Mouse (Mus musculus) duodenum, adult 2 months (tissue): Measurements from ENCODE around the gene Eml5. TPM values are rescaled to one million over a fixed set of nuclear protein-coding genes. Genes with fewer than 3 reads are reported as not detected.

Source experiments
- polyA plus RNA-seq: library from polyadenylated mRNA; depleted of rRNA; stranded (reverse); fragments of >200 nt; gene quantifications from 2 replicates; pipeline ENCODE4 v1.2.3, GENCODE M21; 2012; ENCODE audit warnings: low replicate concordance; rRNA removed

Gene Eml5
- 0.09 and 0.53 TPM in 2 replicates for polyA plus RNA-seq

DNA sequence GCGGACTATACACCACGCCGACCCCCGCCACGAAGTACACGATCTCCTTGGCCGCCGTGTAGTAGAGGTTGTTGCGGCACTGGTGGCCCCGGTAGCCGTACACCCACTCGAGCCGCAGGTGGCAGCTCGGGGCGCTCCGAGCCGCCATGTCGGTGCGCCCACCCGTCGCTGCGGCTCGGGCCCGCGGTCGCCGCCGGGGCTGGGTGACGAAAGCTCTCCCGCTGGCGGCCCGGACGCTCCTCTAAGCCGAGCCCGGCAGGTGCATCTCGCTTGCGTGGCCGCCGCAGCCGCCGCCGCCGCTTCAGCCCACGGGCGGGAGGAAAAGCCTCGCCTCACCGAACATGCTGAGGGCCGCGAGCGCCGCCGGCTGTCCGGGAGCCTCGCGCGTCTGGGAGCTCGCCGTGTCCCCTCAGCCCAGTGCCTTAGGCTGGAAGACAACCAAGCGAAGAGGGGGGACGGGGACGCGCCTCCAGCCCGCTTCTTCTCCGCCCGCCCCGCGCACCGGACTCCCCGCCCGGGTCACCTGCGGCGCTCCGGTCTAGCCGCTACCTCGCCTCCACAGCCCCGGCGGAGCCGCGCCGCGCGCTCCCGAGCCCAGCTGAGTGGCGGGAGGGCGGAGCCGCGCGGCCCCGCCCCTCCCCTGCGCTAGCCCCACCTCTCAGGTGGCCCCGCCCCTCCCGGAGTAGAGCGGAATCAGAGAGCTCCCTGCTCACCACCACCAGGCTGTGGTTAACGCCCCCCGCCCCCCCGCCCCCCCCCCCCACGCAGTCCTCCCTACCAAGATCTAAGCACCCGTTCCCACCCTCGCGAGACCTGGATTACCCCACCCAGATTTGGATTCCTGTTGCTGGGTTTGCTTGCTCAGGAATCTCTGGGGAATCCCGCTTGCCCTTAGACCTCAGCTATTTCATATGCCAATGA is at the start of gene Eml5:
Eml5 (minus strand) TSS at position 604 of the 921 bp plus-strand sequence.

GRCm38 (mm10) chr12:98920194-98920991 is 19.1 kb upstream of the Eml5 start, which contains the start of gene Ttc8:
TSS of gene Ttc8 (plus strand) at chr12:98920574.

DNA sequence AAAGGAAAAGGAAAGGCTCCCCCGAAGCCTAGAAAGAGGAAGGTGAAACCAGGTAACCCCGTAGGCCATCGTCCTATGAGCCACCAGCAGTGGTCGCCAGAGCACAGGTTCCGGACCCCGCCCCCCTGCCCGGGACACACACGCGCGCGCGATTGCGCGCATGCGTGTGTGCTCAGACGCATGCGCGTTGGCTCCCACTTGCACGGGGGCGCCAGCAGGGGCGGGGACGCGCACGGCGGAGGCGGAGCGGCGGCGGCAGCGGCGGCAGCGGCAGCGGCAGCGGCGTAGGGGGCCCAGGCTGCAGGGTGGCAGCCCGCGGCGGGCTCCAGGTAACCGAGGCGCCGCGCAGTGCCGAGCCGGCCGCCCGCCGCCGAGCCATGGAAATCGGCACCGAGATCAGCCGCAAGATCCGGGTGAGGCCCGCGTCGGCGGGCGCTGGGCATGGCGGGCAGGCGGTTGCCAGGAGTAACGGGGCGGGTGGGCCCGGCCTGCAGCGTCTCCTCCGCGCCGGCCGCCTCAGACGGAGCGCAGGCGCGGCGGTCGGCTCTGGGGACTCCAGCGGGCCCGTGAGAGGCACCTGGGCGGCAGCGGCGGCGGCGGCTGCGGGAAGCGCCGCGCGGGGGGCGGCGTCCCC is 154.4 kb downstream of the Eml5 start, which contains the start of gene Zc3h14:
Zc3h14 (plus strand) TSS at position 219 of the 634 bp plus-strand sequence.

GRCm38 (mm10) chr12:98736951-98737800 is 164.1 kb downstream of the Eml5 start, which contains the start of gene Ptpn21:
TSS of gene Ptpn21 (minus strand) at chr12:98737405.

Other genes starting within 250 kb of the Eml5 start
- 10.5 and 12.1 TPM in 2 replicates for gene Ptpn21, start 164.1 kb downstream of the Eml5 start, polyA plus RNA-seq
- 5.9 and 7.3 TPM in 2 replicates for gene Zc3h14, start 154.5 kb downstream of the Eml5 start, polyA plus RNA-seq
- gene Ttc8, start 19.1 kb upstream of the Eml5 start, polyA plus RNA-seq, result 1.4 and 2.6 TPM in 2 replicates